Mouse (Mus musculus) C2C12 (cell line): ENCODE results near the gene Pacsin2.

Experiments used
- CEBPB ChIP-seq: IDR thresholded peaks from one replicate; pipeline ENCODE4 v1.6.1; 2011; ENCODE audit warnings: low read depth, mild to moderate bottlenecking, control low read depth, moderate library complexity
- CTCF ChIP-seq: IDR thresholded peaks from one replicate; pipeline ENCODE4 v1.5.1; 2011; ENCODE audit not compliant: control insufficient read depth, insufficient read depth, insufficient read length

GRCm38 (mm10) chr15:83383633-83384032 lies 80.8 kb downstream of the Pacsin2 start:
- TF ChIP-seq CTCF = peak; percentile 1
- no peak for TF ChIP-seq CEBPB
